Mouse (Mus musculus) right cerebral cortex, adult 18-20 months (tissue): Measurements from ENCODE around the gene Ccdc186.

Experiments used
- DNase-seq: peaks from one replicate; pipeline ENCODE4 v3.0.0; 2022; ENCODE audit warnings: mixed read lengths

Ccdc186 gene

GRCm38 (mm10) chr19:56750709-56751108 is 71.3 kb downstream of the Ccdc186 start:
- no peak for DNase-seq

GRCm38 (mm10) chr19:56749343-56749742 is 72.6 kb downstream of the Ccdc186 start:
- no peak for DNase-seq

- no peak for DNase-seq
These were observed 74.1 kb downstream of the Ccdc186 start for GRCm38 (mm10) chr19:56747878-56748277.

DNA sequence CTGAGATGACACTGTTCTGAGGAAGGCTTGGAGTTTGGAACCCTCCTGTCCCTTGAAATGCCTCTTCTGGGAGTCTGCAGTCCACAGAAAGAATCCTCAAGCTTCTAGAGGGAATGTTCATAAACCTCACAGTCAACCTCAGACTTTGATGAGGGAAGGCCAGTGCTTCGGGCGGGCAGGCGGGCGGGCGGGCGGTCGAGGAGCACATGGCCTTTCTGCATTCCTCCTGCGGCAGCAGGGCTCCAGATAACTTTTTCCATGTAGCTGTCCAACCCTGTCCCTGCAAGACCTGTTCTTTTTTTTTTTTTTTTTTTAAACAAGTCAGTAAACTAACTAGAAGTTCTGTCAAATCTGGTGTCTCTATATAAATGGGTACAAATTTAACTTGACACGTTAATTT is 75.4 kb downstream of the Ccdc186 start:
- DNase-seq = no peak

GRCm38 (mm10) chr19:56745528-56745927 is 76.5 kb downstream of the Ccdc186 start:
- DNase-seq = no peak

DNA sequence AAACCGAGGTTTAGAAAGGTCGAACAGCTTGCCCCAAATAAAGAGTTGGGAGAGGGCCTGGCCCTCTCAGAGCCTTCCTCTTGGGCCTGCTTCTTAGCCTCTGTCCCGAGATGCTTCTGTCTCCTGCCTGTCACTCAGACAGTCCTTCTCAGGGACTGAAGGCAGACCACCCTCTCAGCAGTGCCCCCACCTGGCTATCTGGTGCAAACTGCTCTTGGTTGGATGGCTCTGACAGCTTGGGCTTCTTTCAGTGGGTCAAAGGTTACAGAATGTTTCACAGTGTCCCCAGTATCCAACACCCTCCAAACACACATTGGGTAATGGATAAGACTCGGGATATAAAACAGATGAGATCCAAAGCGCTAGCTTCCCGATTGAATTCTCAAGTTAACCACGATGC is 76.9 kb downstream of the Ccdc186 start:
- DNase-seq = no peak
